Mouse (Mus musculus): ENCODE measurements around the gene Foxf2. TPM values are rescaled to one million over a fixed set of nuclear protein-coding genes. Genes with fewer than 3 reads are reported as not detected.

The Foxf2 gene
- polyA plus RNA-seq, 1 experiment from 2014 or later: 5.3 TPM

DNA sequence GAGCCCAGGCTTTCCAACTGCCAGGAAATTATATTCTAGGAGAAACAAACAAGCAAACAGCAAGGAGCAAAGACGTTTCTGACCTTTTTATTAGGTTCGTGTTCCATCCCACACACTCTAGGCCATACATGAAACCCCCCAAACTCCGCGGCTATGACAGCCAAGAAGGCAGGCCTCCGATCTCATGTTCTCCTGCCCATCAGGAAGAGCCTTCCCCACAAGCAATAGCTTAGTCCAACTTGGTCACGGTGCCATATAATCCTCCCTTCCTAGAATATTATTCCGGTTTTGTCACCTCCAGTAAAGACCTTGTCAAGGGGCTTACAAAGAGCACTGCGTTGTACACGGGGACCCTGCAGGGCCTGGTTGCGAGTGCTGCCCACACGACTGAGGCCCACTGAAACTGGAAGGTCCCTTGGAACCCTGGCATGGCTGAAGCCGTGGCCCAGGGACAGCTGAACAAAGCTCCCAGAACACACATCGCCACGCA, 3.1 kb downstream of the Foxf2 start:
- Histone ChIP-seq H3K9me3 (ENCODE audit: control insufficient read depth, low read length) (no peaks in the 10 kb centered on the region), H3K27me3 (ENCODE audit: control insufficient read depth, insufficient read depth, low read length) (peaks cover 89% of the 10 kb centered on the region), H3K4me2 (ENCODE audit: low read length) (peak overlapping the region; percentile 49), H3K4me1 (ENCODE audit: control insufficient read depth, insufficient read depth, low read length) (peaks cover 23% of the 10 kb centered on the region), H3K27ac (replicated peaks; ENCODE audit: low read depth, low read length) (no peak overlapping the region), H3K9ac (replicated peaks; ENCODE audit: low read length) (peak overlapping the region; percentile 29; the same call in 1 of the 2 replicates), H3K36me3 (ENCODE audit: control insufficient read depth, insufficient read depth, low read length) (no peaks in the 10 kb centered on the region), H3K4me3 (replicated peaks; ENCODE audit: low read depth, low read length) (peak overlapping the region; percentile 26)
- DNase-seq (no peak), ATAC-seq (ENCODE audit: low FRiP score, low TSS enrichment) (no peak)
- WGBS: 2% methylated on average over 14 of the region's 14 CpGs

GRCm38 (mm10) chr13:31629321-31629851, 3.8 kb downstream of the Foxf2 start:
- DNase-seq (no peak), ATAC-seq (ENCODE audit: low FRiP score, low TSS enrichment) (no peak)
- Histone ChIP-seq H3K4me3 (replicated peaks; ENCODE audit: low read depth, low read length) (peak overlapping the region; percentile 26), H3K27ac (replicated peaks; ENCODE audit: low read depth, low read length) (0 out of 2 replicates have a peak overlapping the region, but pooled peaks have one; percentile 20), H3K9me3 (ENCODE audit: control insufficient read depth, low read length) (no peaks in the 10 kb centered on the region), H3K27me3 (ENCODE audit: control insufficient read depth, insufficient read depth, low read length) (peaks cover 83% of the 10 kb centered on the region), H3K4me2 (ENCODE audit: low read length) (peak overlapping the region; percentile 49), H3K9ac (replicated peaks; ENCODE audit: low read length) (peak overlapping the region; percentile 29; the same call in 1 of the 2 replicates), H3K4me1 (ENCODE audit: control insufficient read depth, insufficient read depth, low read length) (peaks cover 23% of the 10 kb centered on the region), H3K36me3 (ENCODE audit: control insufficient read depth, insufficient read depth, low read length) (no peaks in the 10 kb centered on the region)
- under 1% methylated on average over 40 of the region's 40 CpGs for WGBS

DNA sequence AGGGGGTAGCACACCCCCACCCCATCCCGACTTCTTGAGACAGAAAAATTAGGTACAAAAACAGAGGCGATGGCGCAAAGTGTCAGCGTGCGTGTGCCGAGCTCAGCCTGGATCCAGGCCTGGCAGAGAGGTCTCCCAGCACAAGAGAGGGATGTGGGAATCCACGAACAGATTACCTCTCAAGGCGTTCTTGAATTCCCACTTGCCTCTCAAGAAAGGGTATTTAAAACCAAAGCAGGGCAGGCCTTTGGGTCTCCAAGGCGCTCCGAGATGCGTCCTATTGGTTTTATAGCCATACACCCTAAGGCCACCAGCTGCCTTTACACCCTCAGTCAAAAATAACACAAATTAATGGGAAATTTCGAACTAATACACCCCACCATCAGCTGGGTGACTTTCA, 4.4 kb downstream of the Foxf2 start:
- Histone ChIP-seq H3K4me1 (ENCODE audit: control insufficient read depth, insufficient read depth, low read length) (peaks cover 23% of the 10 kb centered on the region), H3K4me3 (replicated peaks; ENCODE audit: low read depth, low read length) (0 out of 2 replicates have a peak overlapping the region, but pooled peaks have one; percentile 26), H3K27ac (replicated peaks; ENCODE audit: low read depth, low read length) (no peak overlapping the region), H3K9me3 (ENCODE audit: control insufficient read depth, low read length) (no peaks in the 10 kb centered on the region), H3K36me3 (ENCODE audit: control insufficient read depth, insufficient read depth, low read length) (no peaks in the 10 kb centered on the region), H3K27me3 (ENCODE audit: control insufficient read depth, insufficient read depth, low read length) (peaks cover 77% of the 10 kb centered on the region), H3K4me2 (ENCODE audit: low read length) (peak overlapping the region; percentile 49), H3K9ac (replicated peaks; ENCODE audit: low read length) (no peak overlapping the region)
- WGBS: 3% methylated on average over 12 of the region's 12 CpGs
- DNase-seq: no peak
- no peak for ATAC-seq (ENCODE audit: low FRiP score, low TSS enrichment)

DNA sequence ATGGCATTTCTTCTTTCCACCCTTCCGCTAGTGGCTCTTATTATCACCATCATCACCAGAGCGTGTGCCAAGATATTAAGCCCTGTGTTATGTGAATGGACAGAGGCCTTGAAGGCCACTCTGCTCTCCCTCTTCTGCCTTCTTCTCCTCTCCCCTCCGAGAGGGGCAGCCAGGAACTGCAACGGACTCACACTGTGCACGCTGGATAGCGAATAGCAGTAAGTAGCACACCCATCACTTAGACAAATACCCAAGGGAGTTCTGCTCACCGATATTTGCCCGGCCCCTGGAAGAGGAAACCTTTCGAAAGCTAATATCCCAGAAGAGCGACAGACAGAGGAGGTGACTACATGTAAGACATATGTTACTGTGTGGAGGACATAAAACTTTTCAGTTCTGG, 4.9 kb downstream of the Foxf2 start:
- no peak overlapping the region for H3K4me3 ChIP-seq (replicated peaks; ENCODE audit: low read depth, low read length)
- DNase-seq (no peak), ATAC-seq (ENCODE audit: low FRiP score, low TSS enrichment) (no peak)
- no peak overlapping the region for H3K9ac ChIP-seq (replicated peaks; ENCODE audit: low read length)
- H3K4me2 ChIP-seq (ENCODE audit: low read length): peak overlapping the region; percentile 12; the same call in 1 of the 2 replicates
- no peaks in the 10 kb centered on the region for H3K9me3 ChIP-seq (ENCODE audit: control insufficient read depth, low read length)
- 2% methylated on average over 10 of the region's 10 CpGs for WGBS
- no peak overlapping the region for H3K27ac ChIP-seq (replicated peaks; ENCODE audit: low read depth, low read length)
- H3K27me3 ChIP-seq (ENCODE audit: control insufficient read depth, insufficient read depth, low read length): peaks cover 72% of the 10 kb centered on the region
- no peaks in the 10 kb centered on the region for H3K36me3 ChIP-seq (ENCODE audit: control insufficient read depth, insufficient read depth, low read length)
- H3K4me1 ChIP-seq (ENCODE audit: control insufficient read depth, insufficient read depth, low read length): peaks cover 20% of the 10 kb centered on the region

DNA sequence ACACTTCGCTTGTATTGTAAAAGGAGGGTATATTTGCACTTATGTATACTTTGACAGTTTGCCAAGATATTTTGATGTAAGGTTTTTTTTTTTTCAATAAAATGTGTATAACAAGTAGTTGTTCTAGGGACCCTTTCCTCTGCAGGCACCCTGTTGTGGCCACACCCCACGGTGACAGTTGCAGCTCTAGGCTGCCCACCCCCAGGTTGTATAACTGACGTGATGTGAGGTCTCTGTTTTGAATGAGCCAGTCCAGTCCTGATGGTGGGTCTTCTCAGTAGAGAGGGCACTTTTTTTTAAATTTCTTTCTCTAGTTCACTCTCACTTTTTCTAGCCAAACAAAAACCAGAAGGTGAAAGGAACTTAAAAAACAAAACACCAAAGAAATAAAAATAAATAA, 5.7 kb downstream of the Foxf2 start:
- no peak overlapping the region for H3K9ac ChIP-seq (replicated peaks; ENCODE audit: low read length)
- no peaks in the 10 kb centered on the region for H3K36me3 ChIP-seq (ENCODE audit: control insufficient read depth, insufficient read depth, low read length)
- DNase-seq (no peak), ATAC-seq (ENCODE audit: low FRiP score, low TSS enrichment) (no peak)
- no peak overlapping the region for H3K4me2 ChIP-seq (ENCODE audit: low read length)
- H3K4me3 ChIP-seq (replicated peaks; ENCODE audit: low read depth, low read length): no peak overlapping the region
- H3K9me3 ChIP-seq (ENCODE audit: control insufficient read depth, low read length): no peaks in the 10 kb centered on the region
- H3K4me1 ChIP-seq (ENCODE audit: control insufficient read depth, insufficient read depth, low read length): peaks cover 14% of the 10 kb centered on the region
- H3K27ac ChIP-seq (replicated peaks; ENCODE audit: low read depth, low read length): no peak overlapping the region
- WGBS: 11% methylated on average over 3 of the region's 3 CpGs
- H3K27me3 ChIP-seq (ENCODE audit: control insufficient read depth, insufficient read depth, low read length): peaks cover 65% of the 10 kb centered on the region

DNA sequence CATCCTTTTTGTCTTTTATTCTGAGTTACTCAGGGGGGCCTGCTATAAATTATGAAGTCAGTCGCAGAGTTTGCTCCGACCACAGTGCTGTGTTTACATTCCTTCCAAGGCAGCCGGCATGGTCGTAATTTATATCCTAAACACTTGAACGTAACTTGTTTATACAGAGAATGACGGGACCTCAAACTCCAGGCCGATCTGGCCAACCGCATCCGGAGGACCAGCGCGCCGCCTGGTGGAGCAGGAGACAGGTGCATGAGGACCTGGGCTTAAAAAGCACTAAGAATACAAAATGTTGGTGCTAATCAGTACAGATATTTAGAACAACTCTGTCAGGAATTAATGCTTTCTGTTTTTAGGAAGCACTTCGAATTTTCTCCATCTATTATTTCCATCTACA, 6.8 kb downstream of the Foxf2 start:
- Histone ChIP-seq H3K9me3 (ENCODE audit: control insufficient read depth, low read length) (no peaks in the 10 kb centered on the region), H3K4me2 (ENCODE audit: low read length) (0 out of 2 replicates have a peak overlapping the region, but pooled peaks have one; percentile 8), H3K27me3 (ENCODE audit: control insufficient read depth, insufficient read depth, low read length) (peaks cover 53% of the 10 kb centered on the region), H3K36me3 (ENCODE audit: control insufficient read depth, insufficient read depth, low read length) (no peaks in the 10 kb centered on the region), H3K4me3 (replicated peaks; ENCODE audit: low read depth, low read length) (no peak overlapping the region), H3K9ac (replicated peaks; ENCODE audit: low read length) (no peak overlapping the region), H3K4me1 (ENCODE audit: control insufficient read depth, insufficient read depth, low read length) (peaks cover 7% of the 10 kb centered on the region; the same call in 1 of the 2 replicates), H3K27ac (replicated peaks; ENCODE audit: low read depth, low read length) (no peak overlapping the region)
- ATAC-seq (ENCODE audit: low FRiP score, low TSS enrichment): 0 out of 2 replicates have a peak, but pooled peaks have one; percentile 47
- DNase-seq: peak; percentile 84
- WGBS: under 1% methylated on average over 13 of the region's 13 CpGs

DNA sequence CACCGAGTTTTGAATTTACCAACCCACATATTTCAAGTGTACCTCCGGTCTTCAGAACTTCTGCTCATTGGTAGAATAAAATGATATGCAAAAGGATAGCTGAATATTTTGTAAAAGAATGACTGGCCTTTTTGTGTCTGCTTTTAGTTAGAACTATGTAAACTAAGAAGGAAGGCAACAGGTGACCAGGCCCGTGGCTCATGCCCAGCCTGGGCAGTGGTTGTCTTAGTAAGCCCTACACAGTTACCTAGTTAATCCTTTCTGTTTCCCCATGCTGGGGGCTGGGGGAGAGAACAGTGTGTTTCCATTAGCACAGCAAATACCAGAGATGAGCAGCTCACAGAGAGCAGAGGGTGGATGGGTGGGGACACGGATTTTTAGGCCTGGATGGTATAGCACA, 7.6 kb downstream of the Foxf2 start:
- H3K4me1 ChIP-seq (ENCODE audit: control insufficient read depth, insufficient read depth, low read length): peaks cover 7% of the 10 kb centered on the region; the same call in 1 of the 2 replicates
- WGBS: 74% methylated on average over 4 of the region's 4 CpGs
- no peak overlapping the region for H3K4me3 ChIP-seq (replicated peaks; ENCODE audit: low read depth, low read length)
- no peaks in the 10 kb centered on the region for H3K9me3 ChIP-seq (ENCODE audit: control insufficient read depth, low read length)
- H3K9ac ChIP-seq (replicated peaks; ENCODE audit: low read length): no peak overlapping the region
- H3K27ac ChIP-seq (replicated peaks; ENCODE audit: low read depth, low read length): no peak overlapping the region
- peaks cover 45% of the 10 kb centered on the region for H3K27me3 ChIP-seq (ENCODE audit: control insufficient read depth, insufficient read depth, low read length)
- ATAC-seq (ENCODE audit: low FRiP score, low TSS enrichment) (no peak), DNase-seq (no peak)
- no peak overlapping the region for H3K4me2 ChIP-seq (ENCODE audit: low read length)
- H3K36me3 ChIP-seq (ENCODE audit: control insufficient read depth, insufficient read depth, low read length): no peaks in the 10 kb centered on the region

- Histone ChIP-seq H3K9ac (replicated peaks; ENCODE audit: low read length) (no peak overlapping the region), H3K27ac (replicated peaks; ENCODE audit: low read depth, low read length) (no peak overlapping the region), H3K4me1 (ENCODE audit: control insufficient read depth, insufficient read depth, low read length) (no peaks in the 10 kb centered on the region), H3K9me3 (ENCODE audit: control insufficient read depth, low read length) (no peaks in the 10 kb centered on the region), H3K4me2 (ENCODE audit: low read length) (no peak overlapping the region), H3K4me3 (replicated peaks; ENCODE audit: low read depth, low read length) (no peak overlapping the region), H3K27me3 (ENCODE audit: control insufficient read depth, insufficient read depth, low read length) (peaks cover 22% of the 10 kb centered on the region), H3K36me3 (ENCODE audit: control insufficient read depth, insufficient read depth, low read length) (no peaks in the 10 kb centered on the region)
- whole genome bisulfite sequencing: 75% methylated on average over 4 of the region's 4 CpGs
- DNase-seq (no peak), ATAC-seq (ENCODE audit: low FRiP score, low TSS enrichment) (no peak)
Measured at GRCm38 (mm10) chr13:31635546-31635945, 9.9 kb downstream of the Foxf2 start.

- Histone ChIP-seq H3K27me3 (ENCODE audit: control insufficient read depth, insufficient read depth, low read length) (no peaks in the 10 kb centered on the region), H3K4me2 (ENCODE audit: low read length) (no peak overlapping the region), H3K9ac (replicated peaks; ENCODE audit: low read length) (no peak overlapping the region), H3K4me3 (replicated peaks; ENCODE audit: low read depth, low read length) (no peak overlapping the region), H3K4me1 (ENCODE audit: control insufficient read depth, insufficient read depth, low read length) (no peaks in the 10 kb centered on the region), H3K36me3 (ENCODE audit: control insufficient read depth, insufficient read depth, low read length) (no peaks in the 10 kb centered on the region), H3K9me3 (ENCODE audit: control insufficient read depth, low read length) (no peaks in the 10 kb centered on the region), H3K27ac (replicated peaks; ENCODE audit: low read depth, low read length) (no peak overlapping the region)
- 90% methylated on average over 5 of the region's 5 CpGs for WGBS
- DNase-seq (no peak), ATAC-seq (ENCODE audit: low FRiP score, low TSS enrichment) (no peak)
Measured at GRCm38 (mm10) chr13:31641517-31641916, 15.9 kb downstream of the Foxf2 start.

All from midbrain, embryonic 14.5 days (tissue).